Mouse (Mus musculus) hematopoietic stem cell, adult 5-6 weeks (primary cell): ENCODE data around the gene Slc23a3. TPM values are rescaled to one million over a fixed set of nuclear protein-coding genes. Genes with fewer than 3 reads are reported as not detected.

Experiments used
- ATAC-seq, 2 experiments: fragments of 125-278 bp in 1 of 2; replicated peaks in 1 of 2; 2 replicates each; pipeline ENCODE4 v1.8.0; 2016 to 2017; ENCODE audit warnings: inconsistent platforms in 2 of 2, mild to moderate bottlenecking in 2 of 2, moderate number of reproducible peaks in 2 of 2, low read depth in 1 of 2, moderate TSS enrichment in 1 of 2; ENCODE audit not compliant: low FRiP score in 2 of 2, poor library complexity in 2 of 2, severe bottlenecking in 2 of 2, insufficient read depth in 1 of 2, low TSS enrichment in 1 of 2
- total RNA-seq: library from RNA; stranded (forward); fragments of 172-1452, 232-1000 nt; gene quantifications from 2 replicates; pipeline ENCODE4 v1.2.3, GENCODE M21; 2017

Slc23a3 gene
- total RNA-seq: not detected in 2 replicates

GRCm38 (mm10) chr1:75133421-75134207 is at the start of gene Slc23a3:
Gene Slc23a3 (minus strand): TSS chr1:75133890.
- no peak for ATAC-seq

- no peak for ATAC-seq
Measured at GRCm38 (mm10) chr1:75182160-75182559, 48.5 kb upstream of the Slc23a3 start.

GRCm38 (mm10) chr1:75181377-75181870 is 47.7 kb upstream of the Slc23a3 start:
- no peak for ATAC-seq

- ATAC-seq: no peak
Measured at GRCm38 (mm10) chr1:75180741-75181140, 47.1 kb upstream of the Slc23a3 start.

- peak; percentile 74 to 88 for ATAC-seq
Measured at GRCm38 (mm10) chr1:75180105-75180590, 46.5 kb upstream of the Slc23a3 start, which contains the start of gene Abcb6. Gene Abcb6 (minus strand): TSS chr1:75180392.

DNA sequence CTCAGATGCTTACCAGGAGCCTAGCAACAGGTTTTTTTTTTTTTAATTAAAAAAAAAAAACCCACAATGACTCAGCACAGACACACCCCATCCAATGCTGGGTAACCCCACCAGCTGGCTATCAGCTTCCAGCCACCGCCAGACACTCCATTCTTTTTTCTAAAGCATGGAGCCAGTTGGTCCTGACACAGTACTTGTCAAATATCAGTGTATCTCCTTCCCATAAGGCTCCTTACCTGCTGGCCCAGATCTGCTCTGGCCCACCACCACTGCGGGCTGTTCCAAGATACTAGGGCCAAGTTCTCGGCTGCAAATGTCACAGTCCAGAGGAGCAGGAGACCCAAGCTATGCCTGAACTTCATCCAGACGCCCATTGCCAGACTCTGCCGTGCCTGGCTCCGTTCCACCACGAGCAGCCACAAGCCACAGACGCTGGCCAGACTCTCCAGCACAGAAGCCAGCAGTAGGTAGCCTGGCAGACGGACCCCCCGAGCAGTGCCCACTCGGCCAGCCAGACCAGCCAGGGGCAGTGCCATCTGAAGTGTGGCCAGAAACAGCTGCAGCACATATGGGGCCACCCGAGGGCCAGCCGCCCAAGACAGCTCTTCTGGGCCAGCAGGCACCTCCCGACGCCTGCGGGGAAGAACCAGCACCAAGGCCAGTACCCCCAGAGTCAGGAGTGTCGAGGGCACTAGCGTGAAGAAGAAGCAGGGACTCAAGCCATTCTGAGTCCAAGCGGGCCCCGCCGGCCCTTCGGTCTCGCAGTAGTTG is 45.8 kb upstream of the Slc23a3 start:
- ATAC-seq: peak; percentile 46 to 74

DNA sequence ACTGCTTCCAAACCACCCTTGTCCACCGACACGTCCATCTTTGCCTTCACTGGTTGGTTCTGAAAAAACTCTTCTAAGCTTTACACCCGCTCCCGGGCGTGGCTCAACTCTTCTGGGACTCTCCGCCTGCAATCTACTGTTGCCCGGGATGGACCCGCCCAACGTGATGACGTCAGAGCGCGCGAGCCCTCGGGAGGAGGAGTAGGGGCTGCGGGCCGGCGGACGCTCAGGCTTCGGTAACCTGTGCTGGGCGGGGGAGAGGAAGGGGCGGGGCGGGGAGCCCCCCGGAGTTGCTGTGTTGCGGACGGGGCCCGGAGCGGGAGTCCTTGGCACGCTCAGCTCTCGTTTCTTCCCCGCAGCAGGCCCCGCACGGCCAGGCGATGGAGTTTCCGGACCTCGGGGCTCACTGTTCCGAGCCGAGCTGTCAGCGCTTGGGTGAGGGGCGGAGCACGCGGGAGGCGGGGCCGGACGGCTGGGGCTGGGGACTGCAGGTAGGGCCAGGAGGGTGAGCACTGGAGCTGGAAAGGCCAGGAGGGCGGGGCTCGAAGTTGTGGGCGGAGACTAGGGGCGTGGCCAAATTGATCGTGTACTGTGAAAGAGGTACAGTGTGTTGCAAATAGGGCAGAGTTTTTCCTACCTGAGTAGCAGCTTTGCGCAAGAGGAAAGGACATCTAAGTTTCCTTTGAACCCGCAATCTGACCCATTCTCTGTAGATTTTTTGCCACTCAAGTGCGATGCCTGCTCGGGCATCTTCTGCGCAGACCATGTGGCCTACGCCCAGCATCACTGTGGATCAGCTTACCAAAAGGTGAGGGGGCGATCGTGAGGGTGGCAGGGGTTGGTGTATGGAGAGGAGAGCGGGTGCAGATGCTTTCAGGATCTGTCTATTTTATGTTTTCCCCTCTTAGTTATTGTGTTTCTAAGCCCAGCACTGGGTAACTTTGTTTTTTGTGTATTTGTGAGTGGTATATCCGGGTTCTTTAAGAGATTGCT is 35.1 kb upstream of the Slc23a3 start, which contains the start of gene Zfand2b:
Gene Zfand2b (plus strand): TSS at position 175 of the 993 bp plus-strand sequence.
- ATAC-seq: peak; percentile 92 to 93

DNA sequence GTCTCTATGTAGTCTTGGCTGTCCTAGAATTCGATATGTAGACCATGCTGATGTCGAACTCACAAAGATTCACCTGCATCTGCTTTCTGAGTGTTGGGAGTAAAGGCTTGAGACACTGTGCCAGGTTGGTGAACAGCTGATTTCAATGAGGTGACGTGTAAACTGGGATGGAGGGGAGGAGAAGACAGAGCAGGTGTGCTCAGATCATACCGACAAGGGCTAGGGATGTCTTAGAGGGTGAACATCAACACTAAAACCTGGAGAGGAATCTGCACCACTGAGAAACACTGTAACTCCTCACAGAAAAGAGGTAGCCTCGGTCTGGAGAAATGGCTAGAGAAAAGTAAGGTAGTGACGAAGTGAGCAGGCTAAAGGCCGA is 34.4 kb upstream of the Slc23a3 start:
- ATAC-seq: peak in 1 of 2 experiments; percentile 3; a peak in 1 of 4 replicates

GRCm38 (mm10) chr1:75160256-75160617 is 26.5 kb upstream of the Slc23a3 start:
- ATAC-seq: no peak

DNA sequence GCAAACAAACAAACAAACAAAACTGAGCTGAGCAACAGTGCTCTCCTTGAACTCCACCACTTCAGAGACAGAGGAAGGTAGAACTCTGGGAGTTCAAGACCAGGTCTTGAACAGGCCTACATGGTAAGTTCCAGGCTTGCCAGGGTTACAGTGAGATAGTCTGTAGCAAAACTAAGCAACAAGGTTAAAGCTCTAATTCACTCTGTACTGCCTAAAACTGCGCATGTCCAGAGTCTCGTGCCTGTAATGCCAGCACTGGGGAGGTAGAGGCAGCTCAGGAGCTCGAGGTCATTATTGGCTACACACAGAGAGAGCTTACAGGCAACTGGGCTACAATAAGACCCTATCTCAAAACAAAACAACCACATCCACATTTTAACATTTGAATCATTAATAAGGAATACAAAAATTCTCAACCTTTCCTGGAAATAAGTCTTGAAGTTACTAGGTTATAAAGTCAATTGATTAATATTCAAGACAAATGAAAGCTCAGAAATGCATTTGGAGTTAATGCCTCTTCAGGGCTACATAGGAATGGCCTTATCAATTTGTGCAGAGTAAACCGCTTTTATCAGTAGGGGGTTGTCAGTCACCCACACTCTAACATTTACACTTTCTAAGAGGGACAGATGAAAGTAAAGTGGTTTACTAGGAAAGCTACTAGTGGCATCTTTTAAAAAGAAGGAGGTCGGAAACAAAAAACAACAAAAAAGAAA is 26.0 kb upstream of the Slc23a3 start:
- no peak for ATAC-seq

DNA sequence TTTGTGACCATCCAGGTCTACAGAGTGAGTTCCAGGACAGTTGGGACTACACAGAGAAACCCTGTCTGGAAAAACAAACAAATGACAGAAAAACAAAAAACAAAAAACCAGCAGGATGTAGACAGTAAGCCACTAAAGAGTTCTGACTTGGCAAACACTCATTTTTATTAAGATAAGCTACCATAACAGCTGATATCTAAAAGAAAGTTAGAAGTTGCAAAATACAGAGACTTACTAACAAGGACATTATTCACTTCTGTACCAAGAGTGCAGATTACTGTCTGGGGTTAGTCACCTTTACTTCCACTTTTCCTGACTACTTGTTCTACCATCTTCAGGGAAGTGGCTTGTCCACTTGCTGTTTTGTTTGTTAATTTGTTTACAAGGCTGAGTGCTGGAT is 25.3 kb upstream of the Slc23a3 start:
- no peak for ATAC-seq

DNA sequence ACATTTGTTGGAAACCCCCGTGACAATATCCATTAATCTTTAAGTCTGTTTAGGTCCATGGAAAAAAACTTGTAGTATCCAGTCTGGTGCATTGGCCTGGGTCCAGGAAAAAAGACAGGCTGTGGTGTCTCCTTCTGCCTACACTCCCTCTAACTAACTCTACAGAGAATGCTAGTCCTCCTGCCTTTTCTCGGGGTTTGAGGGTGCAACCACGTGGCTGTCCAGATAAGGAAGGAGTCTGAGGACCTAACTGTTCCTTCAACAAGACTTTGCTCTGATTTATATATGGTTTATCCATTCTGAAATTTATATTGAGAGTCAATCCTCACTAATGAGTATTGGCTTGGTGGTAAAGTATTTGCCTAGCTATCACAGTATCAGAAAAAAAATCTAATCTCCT is 22.1 kb upstream of the Slc23a3 start:
- no peak for ATAC-seq

GRCm38 (mm10) chr1:75148727-75149126 is 15.0 kb upstream of the Slc23a3 start:
- no peak for ATAC-seq

DNA sequence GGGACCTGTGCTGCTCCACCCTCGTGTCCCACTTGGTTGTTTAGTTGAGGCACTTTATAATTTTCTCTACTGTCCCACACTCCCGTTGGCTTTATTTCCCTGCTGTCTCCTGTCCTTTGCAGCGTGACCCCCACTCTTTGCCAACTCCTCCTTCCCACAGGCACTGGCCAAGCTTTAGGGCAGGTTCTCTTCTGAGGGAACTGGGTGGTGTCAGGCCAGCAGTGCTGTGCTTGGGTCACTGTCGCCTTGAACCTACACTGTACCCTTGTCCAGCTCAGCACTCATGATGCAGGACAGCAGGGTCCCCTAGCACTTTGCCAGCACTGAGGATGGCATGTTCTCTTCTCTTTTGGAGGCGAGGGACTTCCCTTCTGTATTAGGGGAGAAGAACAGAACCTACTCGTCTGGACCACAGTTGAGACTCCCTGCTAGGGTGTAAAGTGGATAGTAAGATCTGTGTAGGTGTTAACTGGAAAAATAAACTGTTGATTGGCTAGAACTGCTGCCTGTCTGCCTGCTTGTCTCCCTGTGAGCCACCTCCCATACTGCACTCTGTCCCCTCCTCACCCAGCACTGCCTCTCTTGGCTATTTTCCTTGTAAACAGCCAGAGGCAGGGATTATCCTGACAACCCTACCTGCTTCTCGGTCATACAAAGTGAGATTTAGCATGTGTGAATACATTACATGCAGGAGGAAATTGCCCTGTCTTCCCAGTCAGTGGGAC is 13.9 kb upstream of the Slc23a3 start:
- ATAC-seq: no peak

GRCm38 (mm10) chr1:75145589-75145988 is 11.9 kb upstream of the Slc23a3 start:
- no peak for ATAC-seq
